Mouse (Mus musculus) ZHBTc4 (cell line): ENCODE measurements around the gene Ripk4.

ENCODE experiments used
- DNase-seq: peaks from one replicate; pipeline ENCODE4 v3.0.0-alpha.2; 2011; ENCODE audit warnings: low read depth, low spot score

Ripk4 gene

DNA sequence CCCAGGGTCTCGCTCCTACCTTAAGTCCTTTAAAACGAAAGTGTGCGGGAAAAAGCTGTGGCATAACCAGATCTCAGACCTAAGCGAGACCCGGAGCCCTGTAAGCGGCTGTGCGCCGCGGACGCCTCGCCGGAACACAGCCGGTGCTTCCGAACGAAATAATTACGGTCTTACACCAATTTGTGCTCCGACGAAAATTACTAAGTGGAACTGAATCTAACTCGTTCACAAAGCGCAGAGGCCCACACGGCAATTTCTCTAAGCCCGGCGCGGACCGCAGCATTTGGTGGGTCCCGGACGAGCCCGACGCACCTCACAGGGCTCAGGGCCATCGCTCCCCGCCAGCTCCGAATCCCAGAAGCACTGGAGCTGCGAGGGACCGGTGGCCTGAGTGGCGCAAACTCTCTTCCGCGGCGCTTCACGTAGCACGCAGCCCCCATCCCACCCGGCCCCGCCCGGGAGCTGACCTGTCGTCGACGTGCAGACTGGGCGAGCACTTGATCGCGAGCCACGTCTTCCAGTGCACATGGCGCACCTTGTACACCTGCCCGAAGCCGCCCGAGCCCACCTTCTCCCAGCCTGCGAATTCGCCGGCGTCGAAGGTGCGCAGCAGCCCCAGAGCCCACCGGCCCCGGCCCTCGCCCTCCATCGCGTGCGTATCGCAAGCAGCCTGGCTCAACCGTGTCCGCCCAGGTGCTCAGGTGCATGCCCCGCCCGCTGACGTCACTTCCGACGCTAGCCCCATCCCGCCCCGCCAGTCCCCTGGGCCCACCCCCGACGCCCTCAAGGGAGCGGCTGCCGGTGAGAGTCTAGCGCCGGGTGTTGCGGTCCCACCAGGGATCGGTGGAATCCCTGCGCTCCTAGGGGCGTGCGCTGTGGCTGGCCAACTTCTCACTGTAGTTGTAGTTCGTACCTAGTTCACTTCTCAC lies at the start of gene Ripk4:
Ripk4 (minus strand) TSS at position 727 of the 929 bp plus-strand sequence.
- peak; percentile 87 for DNase-seq

GRCm38 (mm10) chr16:97808881-97809280 lies 45.3 kb upstream of the Ripk4 start:
- DNase-seq, result no peak

DNA sequence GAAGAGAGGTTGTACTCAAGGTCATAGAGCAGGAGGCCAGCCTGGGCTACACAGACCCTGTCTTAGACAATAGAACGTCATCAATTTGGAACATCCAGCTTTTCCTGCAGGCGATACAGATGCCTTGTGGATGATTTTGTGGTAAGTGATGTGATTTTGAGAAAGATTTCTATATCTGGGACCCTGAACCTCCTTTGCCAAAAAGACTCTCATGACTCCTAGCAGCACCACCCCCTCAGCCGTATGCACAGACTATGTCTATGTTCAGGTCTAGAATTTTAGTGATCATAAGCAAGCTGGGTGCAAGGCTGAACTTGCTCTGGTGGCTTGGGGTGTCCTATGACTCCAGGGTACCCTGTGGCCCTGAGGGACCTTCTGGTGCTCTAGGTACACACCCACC lies 42.1 kb upstream of the Ripk4 start:
- no peak for DNase-seq

DNA sequence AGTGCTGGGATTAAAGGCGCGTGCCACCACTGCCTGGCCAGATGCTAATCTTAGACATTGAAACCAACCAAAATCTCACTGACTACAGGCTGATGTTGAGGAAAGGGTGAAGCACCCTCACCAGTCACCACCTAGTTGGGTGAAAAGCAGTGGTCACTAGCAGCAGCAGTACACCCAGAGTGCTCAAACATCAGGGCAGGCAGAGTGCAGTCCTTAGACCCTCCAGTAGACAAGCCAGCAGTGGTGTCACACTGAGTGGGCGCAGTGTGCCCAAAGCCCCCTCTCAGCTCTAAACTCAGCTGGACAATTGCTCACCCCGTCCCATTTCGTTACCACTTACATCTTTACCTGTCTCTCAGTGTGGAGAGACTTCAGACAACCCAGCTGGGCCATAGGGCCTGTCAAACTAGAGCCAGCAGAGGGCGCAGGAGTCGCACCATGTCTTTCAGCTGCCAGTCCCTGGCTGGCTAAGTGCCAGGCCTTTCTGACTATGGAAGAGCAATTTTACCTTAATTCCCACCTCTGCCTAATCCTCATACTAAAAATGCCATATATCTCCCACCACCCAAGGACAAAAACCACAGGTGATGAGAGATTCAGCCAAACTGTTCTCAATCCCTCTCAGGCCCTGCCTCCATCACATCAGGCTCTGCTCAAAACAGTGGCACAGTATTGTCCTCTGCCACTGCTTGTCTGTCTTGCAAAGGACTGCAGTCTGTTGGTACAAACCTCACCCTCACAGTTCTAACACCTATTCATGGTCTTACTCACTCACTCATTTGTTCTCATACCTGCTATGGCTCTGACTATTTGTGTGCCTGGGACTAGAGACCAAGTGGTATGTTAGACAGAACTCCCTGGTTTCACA lies 41.3 kb upstream of the Ripk4 start:
- peak; percentile 75 for DNase-seq

- no peak for DNase-seq
Measured at GRCm38 (mm10) chr16:97797950-97798869, 34.6 kb upstream of the Ripk4 start.

DNA sequence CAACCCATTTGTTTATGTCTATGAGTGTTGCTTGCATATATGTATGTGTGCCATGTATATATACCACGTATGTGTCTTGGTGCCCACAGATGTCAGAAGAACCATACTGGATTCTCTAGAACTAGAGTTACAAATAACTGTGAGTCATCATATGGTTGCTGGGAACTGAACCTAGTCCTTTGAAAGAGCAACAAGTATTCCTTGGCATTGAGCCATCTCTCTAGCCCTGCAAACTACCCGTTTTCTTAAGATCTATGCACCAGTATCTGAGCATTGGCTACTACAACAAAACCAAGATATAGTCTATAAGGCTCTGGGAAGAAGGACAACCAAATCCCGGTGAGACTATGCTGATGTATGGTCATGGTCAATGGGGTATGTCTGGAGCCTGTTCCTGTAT lies 33.6 kb upstream of the Ripk4 start:
- DNase-seq, result no peak

GRCm38 (mm10) chr16:97794256-97794655 lies 30.7 kb upstream of the Ripk4 start:
- DNase-seq, result no peak

DNA sequence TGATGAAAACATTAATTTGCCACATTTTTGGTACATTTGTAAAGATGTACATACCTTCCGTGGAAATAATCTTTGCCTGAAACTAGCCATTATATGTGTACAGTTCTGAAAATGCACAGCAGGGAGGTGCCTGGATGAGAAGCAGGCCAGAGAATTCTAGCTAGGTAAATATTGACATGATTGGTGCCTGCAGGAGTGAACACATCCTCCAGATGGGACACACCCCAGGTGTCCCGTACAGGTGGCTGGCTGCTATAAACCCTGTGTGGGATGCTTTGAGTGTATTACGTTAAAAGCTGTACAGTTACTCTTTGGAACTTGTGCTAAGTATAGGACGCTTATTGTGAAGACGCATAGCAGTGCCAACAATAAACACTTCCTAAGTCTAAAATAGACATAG lies 19.5 kb upstream of the Ripk4 start:
- DNase-seq, result no peak

- peak; percentile 94 for DNase-seq
Measured at GRCm38 (mm10) chr16:97778353-97779025, 14.9 kb upstream of the Ripk4 start.

DNA sequence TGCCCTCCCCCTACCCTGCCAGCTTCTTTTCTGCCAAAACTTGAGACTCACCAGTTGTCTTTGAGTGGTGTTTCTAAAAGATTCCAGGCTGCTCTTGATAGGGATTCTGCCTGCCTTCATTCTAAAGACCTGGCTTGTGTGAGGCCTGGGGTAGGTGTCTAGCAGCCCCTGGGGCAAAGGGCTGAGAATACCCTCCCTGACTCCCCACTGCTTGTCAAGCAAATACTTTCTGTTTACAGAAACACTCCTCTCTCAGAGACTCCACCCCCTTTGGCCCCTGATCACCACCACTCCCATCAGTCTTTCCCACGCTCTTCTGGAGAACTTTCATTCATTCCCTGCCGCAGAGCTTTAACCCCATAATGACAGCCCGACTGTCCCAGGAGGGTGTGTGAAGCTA lies 2.9 kb upstream of the Ripk4 start:
- DNase-seq, result peak; percentile 73

- DNase-seq, result no peak
Measured at GRCm38 (mm10) chr16:97764626-97765025, 1.0 kb upstream of the Ripk4 start.

DNA sequence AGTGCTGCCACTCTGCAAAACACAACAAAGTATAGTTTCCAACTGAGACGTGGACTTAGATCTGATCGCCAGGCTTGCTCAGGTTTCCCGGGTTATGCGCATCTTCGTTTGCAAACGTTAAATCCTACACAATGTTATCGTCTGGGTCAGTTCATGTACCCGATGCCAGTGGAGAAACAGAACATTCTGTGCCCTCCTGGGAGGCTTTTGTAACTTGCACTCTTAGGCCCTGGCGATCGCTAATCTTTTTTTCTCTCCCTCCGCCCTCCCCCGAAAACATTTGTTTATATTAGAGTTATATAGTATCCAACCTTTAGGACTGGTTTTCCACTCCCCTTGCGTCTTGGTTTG lies 378 bp upstream of the Ripk4 start:
- no peak for DNase-seq

- DNase-seq, result no peak
Measured at GRCm38 (mm10) chr16:97761782-97762181, 1.8 kb downstream of the Ripk4 start.

- DNase-seq, result no peak
Measured at GRCm38 (mm10) chr16:97759681-97760080, 3.9 kb downstream of the Ripk4 start.

- no peak for DNase-seq
Measured at GRCm38 (mm10) chr16:97758288-97758687, 5.3 kb downstream of the Ripk4 start.

DNA sequence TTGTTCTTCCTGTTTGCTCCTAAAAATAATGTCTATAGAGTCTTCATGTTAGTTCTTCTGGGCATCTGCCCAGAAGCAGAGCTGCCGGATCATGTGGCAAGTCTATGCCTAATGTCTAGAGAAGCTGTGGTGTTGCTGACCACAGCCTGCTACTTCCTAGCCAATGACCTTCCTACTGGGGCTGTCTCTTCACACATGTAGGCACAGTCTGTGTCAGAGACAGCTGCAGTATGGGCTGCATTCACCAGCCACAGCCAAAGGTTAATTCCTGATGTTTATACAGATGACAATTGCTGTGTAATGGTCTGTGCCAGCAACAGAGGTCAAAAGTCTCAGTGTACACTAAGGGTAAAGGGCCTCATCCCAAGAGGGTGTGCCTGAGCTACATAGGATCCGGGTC lies 7.1 kb downstream of the Ripk4 start:
- DNase-seq, result no peak

DNA sequence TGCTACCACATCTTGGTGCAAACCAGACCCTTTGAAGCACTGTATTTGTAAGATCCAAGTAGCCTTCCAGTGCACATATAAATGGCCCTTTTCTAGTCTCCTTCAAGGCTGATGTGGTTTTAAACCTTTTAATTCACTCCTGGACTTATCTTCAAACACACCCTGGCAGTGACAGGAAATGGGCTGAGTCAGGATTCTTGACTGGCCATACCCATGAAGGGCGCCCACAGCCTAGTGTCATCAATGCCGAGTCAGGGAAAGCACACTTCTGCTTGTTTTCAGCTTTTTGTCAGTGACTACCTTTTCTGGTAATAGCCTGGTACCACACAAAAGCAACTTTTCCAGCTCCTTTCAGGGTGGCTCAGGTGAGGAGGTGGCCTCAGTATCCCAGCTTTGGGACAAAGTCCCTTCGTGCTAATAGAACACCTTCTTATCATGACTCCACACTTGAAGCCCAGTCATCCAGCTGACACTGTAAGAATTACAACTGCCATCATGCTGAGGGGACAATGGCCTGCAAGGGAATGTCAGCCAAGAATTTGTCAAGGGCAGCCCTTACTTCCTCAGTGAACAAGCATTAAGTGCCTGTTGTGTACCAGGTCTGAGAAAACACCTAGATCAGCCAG lies 11.2 kb downstream of the Ripk4 start:
- DNase-seq, result no peak

DNA sequence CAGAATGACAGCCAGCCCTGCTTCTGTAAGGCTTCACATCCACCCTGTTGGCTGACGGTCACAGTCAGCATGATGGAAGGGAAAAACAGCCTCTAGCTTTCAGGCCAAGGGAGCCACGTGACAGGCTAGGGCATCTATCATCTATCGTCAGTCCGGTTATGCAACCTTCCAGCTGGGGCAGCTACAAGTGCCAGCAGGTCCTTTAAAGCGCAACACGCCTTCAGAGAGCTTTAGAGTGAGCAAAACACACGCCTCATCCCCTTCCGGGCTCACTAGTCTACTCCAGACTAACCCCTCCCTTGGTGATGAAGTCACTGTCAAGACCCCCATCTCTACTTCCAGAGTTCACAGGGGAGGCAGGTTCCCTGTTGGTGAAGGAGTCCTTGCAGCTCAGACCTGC lies 11.7 kb downstream of the Ripk4 start:
- no peak for DNase-seq

GRCm38 (mm10) chr16:97748421-97748820 lies 15.2 kb downstream of the Ripk4 start:
- DNase-seq, result no peak

DNA sequence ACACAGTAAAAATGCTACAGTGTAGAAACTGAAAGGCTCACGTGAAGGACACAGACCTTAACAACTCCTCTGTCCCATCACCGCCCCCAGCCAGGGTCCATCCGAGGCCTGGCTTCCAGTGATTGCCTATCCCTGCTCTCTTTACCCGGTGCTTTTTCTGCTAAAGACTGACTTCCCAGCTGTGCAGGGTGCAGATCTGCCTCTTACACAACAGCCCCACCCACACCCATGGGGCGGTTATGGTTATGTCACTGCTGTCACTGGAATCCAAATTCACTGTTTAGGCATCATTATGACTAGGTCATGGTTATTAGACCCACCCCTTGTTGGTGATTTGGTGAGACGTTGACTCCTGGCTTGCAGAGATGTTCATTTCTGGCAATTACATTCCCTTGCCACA lies 25.6 kb downstream of the Ripk4 start:
- DNase-seq, result no peak

GRCm38 (mm10) chr16:97736562-97736961 lies 27.0 kb downstream of the Ripk4 start:
- DNase-seq, result no peak
